Mouse (Mus musculus) MEL (cell line): Measurements from ENCODE around the gene Mylpf. TPM values are rescaled to one million over a fixed set of nuclear protein-coding genes. Genes with fewer than 3 reads are reported as not detected.

ENCODE experiments used
- DNase-seq: peaks from one replicate; pipeline ENCODE4 v3.0.0; 2011; ENCODE audit warnings: low read depth, low spot score
- H3K27ac ChIP-seq: 2 replicates; pipeline ENCODE4 v1.5.1; 2012; ENCODE audit warnings: low read depth, mild to moderate bottlenecking, control low read depth, low read length, moderate library complexity; ENCODE audit not compliant: control insufficient read depth
- H3K27me3 ChIP-seq, 2 experiments: fragments of 150-350 bp in 1 of 2; sonication (generic) in 1 of 2; 2 replicates each; pipeline ENCODE4 v1.6.1; 2012; ENCODE audit warnings: low read length in 2 of 2, mild to moderate bottlenecking in 2 of 2, improper control_type of control experiment in 1 of 2, moderate library complexity in 1 of 2; ENCODE audit not compliant: insufficient read depth in 2 of 2, control insufficient read depth in 1 of 2
- H3K36me3 ChIP-seq, 2 experiments: 2 replicates each; pipeline ENCODE4 v1.6.1; 2012 to 2014; ENCODE audit warnings: low read length in 2 of 2, improper control_type of control experiment in 1 of 2, inconsistent platforms in 1 of 2, mild to moderate bottlenecking in 1 of 2; ENCODE audit not compliant: insufficient read depth in 2 of 2, control insufficient read depth in 1 of 2
- H3K4me1 ChIP-seq, 2 experiments: fragments of 150-350 bp in 1 of 2; sonication (generic) in 1 of 2; 2 replicates each; pipeline ENCODE4 v1.6.1; 2012; ENCODE audit warnings: low read length in 2 of 2, improper control_type of control experiment in 1 of 2, mild to moderate bottlenecking in 1 of 2; ENCODE audit not compliant: insufficient read depth in 2 of 2, control insufficient read depth in 1 of 2
- H3K4me3 ChIP-seq, 2 experiments: fragments of 150-350 bp in 1 of 2; sonication (generic) in 1 of 2; 2 replicates each; pipeline ENCODE4 v1.5.1; 2012; ENCODE audit warnings: low read depth in 2 of 2, low read length in 2 of 2, mild to moderate bottlenecking in 2 of 2, moderate library complexity in 2 of 2, control low read depth in 1 of 2, improper control_type of control experiment in 1 of 2; ENCODE audit not compliant: control insufficient read depth in 1 of 2, insufficient read depth in 1 of 2
- H3K79me2 ChIP-seq: 2 replicates; pipeline ENCODE4 v1.6.1; 2012; ENCODE audit warnings: mild to moderate bottlenecking, low read length, moderate library complexity; ENCODE audit not compliant: control insufficient read depth, poor library complexity, insufficient read depth
- H3K9ac ChIP-seq: 2 replicates; pipeline ENCODE4 v1.6.1; 2012; ENCODE audit warnings: low read depth, mild to moderate bottlenecking, control low read depth, low read length, moderate library complexity; ENCODE audit not compliant: control insufficient read depth, poor library complexity, severe bottlenecking
- H3K9me3 ChIP-seq: fragments of 150-350 bp; sonication (generic); replicated peaks from 2 replicates; pipeline ENCODE4 v1.6.1; 2012; ENCODE audit warnings: mild to moderate bottlenecking, low read length, improper control_type of control experiment, moderate library complexity; ENCODE audit not compliant: insufficient read depth
- BHLHE40 ChIP-seq: IDR thresholded peaks from 2 replicates; pipeline ENCODE4 v1.6.1; 2012; ENCODE audit warnings: low read depth, mild to moderate bottlenecking, inconsistent platforms, low read length, improper control_type of control experiment, borderline replicate concordance
- CHD2 ChIP-seq: IDR thresholded peaks from 2 replicates; pipeline ENCODE4 v1.6.1; 2011; ENCODE audit warnings: low read length, improper control_type of control experiment
- E2F4 ChIP-seq: IDR thresholded peaks from 2 replicates; pipeline ENCODE4 v1.6.1; 2011; ENCODE audit warnings: low read depth, low read length, improper control_type of control experiment, borderline replicate concordance
- ELF1 ChIP-seq: IDR thresholded peaks from 2 replicates; pipeline ENCODE4 v1.6.1; 2014; ENCODE audit warnings: low read depth, mild to moderate bottlenecking, inconsistent platforms, low read length, improper control_type of control experiment, moderate library complexity
- EP300 ChIP-seq, 2 experiments: IDR thresholded peaks; 2 replicates each; pipeline ENCODE4 v1.6.1; 2011; ENCODE audit warnings: improper control_type of control experiment in 2 of 2, low read length in 2 of 2, low read depth in 1 of 2, mild to moderate bottlenecking in 1 of 2
- HCFC1 ChIP-seq: IDR thresholded peaks from 2 replicates; pipeline ENCODE4 v1.6.1; 2012; ENCODE audit warnings: low read depth, mild to moderate bottlenecking, inconsistent platforms, low read length, improper control_type of control experiment, moderate library complexity
- MAX ChIP-seq: IDR thresholded peaks from 2 replicates; pipeline ENCODE4 v1.6.1; 2011; ENCODE audit warnings: low read length, improper control_type of control experiment
- MXI1 ChIP-seq: IDR thresholded peaks from 2 replicates; pipeline ENCODE4 v1.6.1; 2011; ENCODE audit warnings: mild to moderate bottlenecking, low read depth, low read length, improper control_type of control experiment
- MYC ChIP-seq: IDR thresholded peaks from 2 replicates; pipeline ENCODE4 v1.6.1; 2011; ENCODE audit warnings: low read depth, mild to moderate bottlenecking, low read length, improper control_type of control experiment, moderate library complexity
- NELFE ChIP-seq: IDR thresholded peaks from 2 replicates; pipeline ENCODE4 v1.6.1; 2011; ENCODE audit warnings: low read depth, low read length, improper control_type of control experiment
- NRF1 ChIP-seq: IDR thresholded peaks from 2 replicates; pipeline ENCODE4 v1.6.1; 2014; ENCODE audit warnings: low read depth, mild to moderate bottlenecking, inconsistent platforms, low read length, improper control_type of control experiment, moderate library complexity; ENCODE audit not compliant: poor library complexity, insufficient read depth, severe bottlenecking
- POLR2A ChIP-seq, 2 experiments: IDR thresholded peaks; 2 replicates each; pipeline ENCODE4 v1.6.1; 2011 to 2012; ENCODE audit warnings: low read length in 2 of 2, mild to moderate bottlenecking in 2 of 2, control low read depth in 1 of 2, improper control_type of control experiment in 1 of 2, low read depth in 1 of 2, moderate library complexity in 1 of 2; ENCODE audit not compliant: control insufficient read depth in 1 of 2, insufficient read depth in 1 of 2, poor library complexity in 1 of 2
- POLR2AphosphoS2 ChIP-seq: IDR thresholded peaks from 2 replicates; pipeline ENCODE4 v1.6.1; 2011; ENCODE audit warnings: low read length, improper control_type of control experiment
- RCOR1 ChIP-seq: IDR thresholded peaks from 2 replicates; pipeline ENCODE4 v1.6.1; 2012; ENCODE audit warnings: low read depth, mild to moderate bottlenecking, inconsistent platforms, low read length, improper control_type of control experiment
- SIN3A ChIP-seq: IDR thresholded peaks from 2 replicates; pipeline ENCODE4 v1.6.1; 2012; ENCODE audit warnings: low read length, improper control_type of control experiment, inconsistent platforms
- SMC3 ChIP-seq: IDR thresholded peaks from 2 replicates; pipeline ENCODE4 v1.6.1; 2011; ENCODE audit warnings: low read depth, low read length, improper control_type of control experiment
- USF1 ChIP-seq: IDR thresholded peaks from 2 replicates; pipeline ENCODE4 v1.6.1; 2014; ENCODE audit warnings: low read depth, mild to moderate bottlenecking, inconsistent platforms, low read length, improper control_type of control experiment, moderate library complexity
- USF2 ChIP-seq, 2 experiments: IDR thresholded peaks; 2 replicates each; pipeline ENCODE4 v1.6.1; 2011 to 2012; ENCODE audit warnings: improper control_type of control experiment in 2 of 2, low read length in 2 of 2, borderline replicate concordance in 1 of 2, inconsistent platforms in 1 of 2, low read depth in 1 of 2, mild to moderate bottlenecking in 1 of 2; ENCODE audit not compliant: insufficient read depth in 1 of 2
- ZKSCAN1 ChIP-seq: IDR thresholded peaks from 2 replicates; pipeline ENCODE4 v1.6.1; 2012; ENCODE audit warnings: low read depth, mild to moderate bottlenecking, inconsistent platforms, low read length, improper control_type of control experiment, moderate library complexity
- ZMIZ1 ChIP-seq: IDR thresholded peaks from 2 replicates; pipeline ENCODE4 v1.6.1; 2012; ENCODE audit warnings: low read depth, mild to moderate bottlenecking, inconsistent platforms, low read length, improper control_type of control experiment, moderate library complexity
- polyA plus RNA-seq, 2 experiments: library from polyadenylated mRNA; stranded (reverse) in 1 of 2; unstranded in 1 of 2; fragments of >175 nt in 1 of 2; fragments of >200 nt in 1 of 2; gene quantifications; 2 replicates each; pipeline versions ENCODE4 v1.2.1 to v1.2.4; 2012; ENCODE audit warnings: low replicate concordance in 2 of 2, low read depth in 1 of 2; ENCODE audit not compliant: insufficient read length in 2 of 2, insufficient read depth in 1 of 2, missing spikeins in 1 of 2
- total RNA-seq: library from RNA; depleted of rRNA; stranded (reverse); fragments of 300-350 nt; gene quantifications from 2 replicates; pipeline ENCODE4 v1.2.3, GENCODE M21; 2012

Gene Mylpf
- total and polyA plus RNA-seq, 3 experiments = 9.1 to 11.2 TPM; not detected in 1

GRCm38 (mm10) chr7:127253341-127253740, 44.7 kb downstream of the Mylpf start:
- Histone ChIP-seq H3K9ac (no peak overlapping the region), H3K27ac (no peak overlapping the region), H3K4me1 (peaks cover 4 to 15% of the 10 kb centered on the region in 2 experiments; a peak in 3 of 4 replicates), H3K36me3 (peaks cover 5 to 13% of the 10 kb centered on the region in 2 experiments), H3K9me3 (no peaks in the 10 kb centered on the region), H3K4me3 (no peak overlapping the region), H3K27me3 (no peaks in the 10 kb centered on the region), H3K79me2 (no peaks in the 10 kb centered on the region; the same call in 1 of the 2 replicates)
- no peak for DNase-seq
- TF ChIP-seq RCOR1 (no peak), SIN3A (no peak)

DNA sequence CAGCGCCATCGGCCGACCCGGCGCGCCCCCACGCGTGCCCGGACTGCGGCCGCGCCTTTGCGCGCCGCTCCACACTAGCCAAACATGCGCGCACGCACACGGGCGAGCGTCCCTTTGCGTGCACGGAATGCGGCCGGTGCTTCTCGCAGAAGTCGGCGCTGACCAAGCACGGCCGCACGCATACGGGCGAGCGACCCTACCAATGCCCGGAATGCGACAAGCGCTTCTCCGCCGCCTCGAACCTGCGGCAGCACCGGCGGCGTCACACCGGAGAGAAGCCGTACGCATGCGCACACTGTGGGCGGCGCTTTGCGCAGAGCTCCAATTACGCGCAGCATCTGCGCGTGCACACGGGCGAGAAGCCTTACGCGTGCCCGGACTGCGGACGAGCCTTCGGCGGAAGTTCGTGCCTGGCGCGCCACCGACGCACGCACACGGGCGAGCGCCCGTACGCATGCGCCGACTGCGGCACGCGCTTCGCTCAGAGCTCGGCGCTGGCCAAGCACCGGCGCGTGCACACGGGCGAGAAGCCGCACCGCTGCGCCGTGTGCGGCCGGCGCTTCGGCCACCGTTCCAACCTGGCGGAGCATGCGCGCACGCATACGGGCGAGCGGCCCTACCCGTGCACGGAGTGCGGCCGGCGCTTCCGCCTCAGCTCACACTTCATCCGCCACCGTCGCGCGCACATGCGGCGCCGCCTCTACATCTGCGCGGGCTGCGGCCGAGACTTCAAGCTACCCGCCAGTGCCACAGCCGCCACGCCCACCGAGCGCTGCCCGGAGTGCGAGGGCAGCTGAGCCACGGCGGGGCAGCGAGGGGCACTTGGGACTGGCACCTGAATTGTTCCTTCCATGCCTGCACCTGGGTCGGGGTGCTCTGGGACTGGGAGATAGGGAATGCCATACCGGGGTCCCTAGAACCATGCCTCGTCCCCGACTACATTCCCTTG, 45.4 kb downstream of the Mylpf start:
- Histone ChIP-seq H3K4me3 (peak overlapping the region; percentile 19 to 49), H3K27ac (peak overlapping the region; percentile 78), H3K9ac (peak overlapping the region; percentile 73), H3K27me3 (no peaks in the 10 kb centered on the region), H3K4me1 (peaks cover 9 to 19% of the 10 kb centered on the region in 2 experiments), H3K36me3 (peaks cover 5 to 20% of the 10 kb centered on the region in 2 experiments), H3K9me3 (no peaks in the 10 kb centered on the region), H3K79me2 (peaks cover under 1% of the 10 kb centered on the region)
- TF ChIP-seq CHD2 (no peak), ZKSCAN1 (no peak), USF1 (peak; percentile 32; the same call in 1 of the 2 replicates), BHLHE40 (no peak), EP300 (IDR thresholded peaks at IDR 0.05; ENCODE audit: low read depth in 1 of 2, low read length in 2 of 2) (no peak), MAX (peak; percentile 85), ZMIZ1 (peak; percentile 18; the same call in 1 of the 2 replicates), E2F4 (no peak), SIN3A (peak; percentile 44; the same call in 1 of the 2 replicates), ELF1 (peak; percentile 58), SMC3 (no peak), POLR2A (IDR thresholded peaks at IDR 0.05; ENCODE audit: control insufficient read depth in 1 of 2, insufficient read depth in 1 of 2, low read depth in 1 of 2, low read length in 2 of 2, poor library complexity in 1 of 2) (peak; percentile 48 to 64; a peak in 1 of 4 replicates), NELFE (peak; percentile 49; the same call in 1 of the 2 replicates), HCFC1 (peak; percentile 63), NRF1 (peak; percentile 78), MYC (peak; percentile 67), MXI1 (peak; percentile 69), POLR2AphosphoS2 (peak; percentile 61; the same call in 1 of the 2 replicates), USF2 (IDR thresholded peaks at IDR 0.05; ENCODE audit: borderline replicate concordance in 1 of 2, insufficient read depth in 1 of 2, low read depth in 1 of 2, low read length in 2 of 2) (no peak)
- DNase-seq = peak; percentile 93
